Mouse (Mus musculus): Measurements from ENCODE around the gene Ilkap. TPM values are rescaled to one million over a fixed set of nuclear protein-coding genes. Genes with fewer than 3 reads are reported as not detected.
A peak's percentile ranks its signal among the peaks of the same experiment; 100 is the strongest.

Ilkap gene
- total and polyA plus RNA-seq, 2 experiments from 2014 or later: 66.9 to 119 TPM

DNA sequence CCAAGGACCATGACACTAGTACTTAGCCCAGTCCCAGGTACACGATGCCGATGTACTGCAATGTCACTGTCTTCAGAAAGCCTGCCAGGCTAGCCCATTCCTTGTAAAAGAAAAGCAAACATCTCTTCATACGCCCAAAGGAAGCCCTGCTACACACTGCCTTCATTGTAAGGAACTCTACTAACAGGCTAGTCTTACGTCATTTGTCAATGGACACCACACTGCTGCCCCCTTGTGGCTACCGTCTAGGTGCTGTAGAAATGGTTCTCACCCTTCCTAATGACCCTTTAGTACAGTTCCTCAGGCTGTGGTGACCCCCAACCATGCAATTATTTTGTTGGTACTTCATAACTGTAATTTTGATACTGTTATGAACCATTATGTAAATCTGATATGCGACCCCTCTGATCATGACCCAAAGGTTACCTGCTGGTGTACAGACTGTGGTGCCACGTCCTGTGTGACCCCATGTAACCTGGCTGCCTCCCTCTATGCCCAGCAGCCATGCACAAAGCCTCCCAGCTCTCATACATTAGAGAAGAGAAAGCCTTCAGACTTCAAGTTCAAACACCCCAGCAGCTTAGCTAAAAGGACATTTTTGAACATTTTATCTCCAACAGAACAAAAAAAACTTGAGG is 18.0 kb downstream of the Ilkap start:
- no peak overlapping the region for H3K9ac ChIP-seq (replicated peaks; ENCODE audit: low read length)
- H3K9me3 ChIP-seq (ENCODE audit: low read length): no peaks in the 10 kb centered on the region
- no peak overlapping the region for H3K27ac ChIP-seq
- H3K4me2 ChIP-seq (ENCODE audit: low read depth, low read length): no peak overlapping the region
- WGBS: 54% methylated on average over 7 of the region's 7 CpGs
- peaks cover 88% of the 10 kb centered on the region for H3K36me3 ChIP-seq (ENCODE audit: insufficient read depth, low read length)
- no peaks in the 10 kb centered on the region for H3K4me1 ChIP-seq (ENCODE audit: insufficient read depth, low read length)
- DNase-seq (ENCODE audit: low spot score) (peak; percentile 91), ATAC-seq (peak; percentile 88)
- TF ChIP-seq CTCF (IDR thresholded peaks at IDR 0.05; ENCODE audit: low read depth): peak; percentile 94
- H3K4me3 ChIP-seq (ENCODE audit: low read length): no peak overlapping the region
- H3K27me3 ChIP-seq (ENCODE audit: insufficient read depth, low read length): no peaks in the 10 kb centered on the region

DNA sequence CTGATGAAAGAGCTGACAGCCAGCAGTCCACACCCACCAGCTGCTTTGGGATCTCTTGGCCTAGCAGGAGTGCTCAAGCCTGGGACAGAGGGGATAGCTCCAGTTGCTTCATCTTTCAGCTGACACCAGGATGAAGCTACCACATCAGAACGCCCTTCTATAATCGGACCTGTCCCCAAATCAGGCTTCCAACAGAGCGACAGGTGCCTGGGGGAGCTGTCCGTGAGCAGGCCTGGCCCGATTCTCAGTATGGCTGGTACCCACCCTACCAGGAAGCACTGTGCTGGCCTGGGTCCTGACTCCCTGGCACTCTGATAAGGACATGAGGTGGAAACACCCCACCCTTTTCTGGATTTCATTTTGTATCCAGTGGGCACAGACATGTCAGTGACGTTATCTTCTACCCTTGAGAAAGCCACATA is 25.2 kb downstream of the Ilkap start:
- H3K27ac ChIP-seq: no peak overlapping the region
- no peaks in the 10 kb centered on the region for H3K9me3 ChIP-seq (ENCODE audit: low read length)
- no peak overlapping the region for H3K9ac ChIP-seq (replicated peaks; ENCODE audit: low read length)
- H3K4me3 ChIP-seq (ENCODE audit: low read length): no peak overlapping the region
- H3K27me3 ChIP-seq (ENCODE audit: insufficient read depth, low read length): no peaks in the 10 kb centered on the region
- WGBS: 91% methylated on average over 6 of the region's 6 CpGs
- H3K4me1 ChIP-seq (ENCODE audit: insufficient read depth, low read length): no peaks in the 10 kb centered on the region
- ATAC-seq: no peak
- DNase-seq (ENCODE audit: low spot score): no peak
- no peak overlapping the region for H3K4me2 ChIP-seq (ENCODE audit: low read depth, low read length)
- no peak for TF ChIP-seq CTCF (IDR thresholded peaks at IDR 0.05; ENCODE audit: low read depth)
- peaks cover 72% of the 10 kb centered on the region for H3K36me3 ChIP-seq (ENCODE audit: insufficient read depth, low read length)

DNA sequence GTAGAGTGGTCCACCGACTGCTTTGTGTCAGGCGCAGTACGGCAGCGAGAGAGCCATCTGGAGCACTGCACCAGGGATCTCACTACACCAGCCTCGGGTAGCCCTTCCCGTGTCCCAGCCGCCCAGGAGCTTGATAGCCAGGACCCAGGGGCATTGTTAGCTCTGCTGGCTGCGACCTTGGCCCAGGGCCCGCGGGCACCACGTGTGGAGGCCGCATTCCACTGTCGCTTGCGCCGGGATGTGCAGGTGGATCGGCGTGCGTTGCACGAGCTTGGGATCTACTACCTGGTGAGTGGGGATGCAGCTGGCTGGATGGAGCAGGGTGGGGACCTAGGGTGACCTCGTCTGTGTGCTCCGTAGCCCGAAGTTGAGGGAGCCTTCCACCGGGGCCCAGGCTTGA is 28.6 kb downstream of the Ilkap start:
- WGBS: 88% methylated on average over 23 of the region's 23 CpGs
- no peak overlapping the region for H3K4me2 ChIP-seq (ENCODE audit: low read depth, low read length)

DNA sequence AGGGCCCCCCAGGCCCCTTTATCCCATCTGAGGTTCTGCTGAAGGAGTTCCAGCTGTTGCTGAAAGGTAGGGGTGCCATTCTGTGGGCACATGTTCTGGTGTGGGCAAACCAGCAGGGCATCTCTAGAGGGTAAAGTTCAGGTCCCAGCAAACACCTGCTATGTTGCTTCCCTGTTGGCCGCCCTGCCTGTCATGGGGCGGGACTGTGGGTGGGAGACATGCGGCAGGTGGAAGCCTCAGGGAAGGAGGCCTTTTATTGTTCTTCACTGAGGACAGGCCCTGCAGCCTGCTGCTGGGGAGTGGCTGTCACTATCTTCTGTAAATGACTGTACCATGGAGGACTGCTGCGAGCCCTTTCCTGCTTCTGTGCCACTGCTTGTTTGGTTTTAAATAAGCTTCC is 29.2 kb downstream of the Ilkap start:
- H3K27me3 ChIP-seq (ENCODE audit: insufficient read depth, low read length): no peaks in the 10 kb centered on the region
- H3K9me3 ChIP-seq (ENCODE audit: low read length): no peaks in the 10 kb centered on the region
- WGBS: 61% methylated on average over 4 of the region's 4 CpGs
- DNase-seq (ENCODE audit: low spot score) (no peak), ATAC-seq (no peak)
- H3K9ac ChIP-seq (replicated peaks; ENCODE audit: low read length): no peak overlapping the region
- peaks cover 32% of the 10 kb centered on the region for H3K36me3 ChIP-seq (ENCODE audit: insufficient read depth, low read length)
- no peak overlapping the region for H3K4me3 ChIP-seq (ENCODE audit: low read length)
- H3K4me2 ChIP-seq (ENCODE audit: low read depth, low read length): no peak overlapping the region
- H3K4me1 ChIP-seq (ENCODE audit: insufficient read depth, low read length): peaks cover 6% of the 10 kb centered on the region; the same call in 1 of the 2 replicates
- no peak overlapping the region for H3K27ac ChIP-seq
- TF ChIP-seq CTCF (IDR thresholded peaks at IDR 0.05; ENCODE audit: low read depth): no peak

More for the DNA sequence above, 28.6 kb downstream of the Ilkap start:
- Histone ChIP-seq H3K36me3 (ENCODE audit: insufficient read depth, low read length) (peaks cover 38% of the 10 kb centered on the region), H3K9me3 (ENCODE audit: low read length) (no peaks in the 10 kb centered on the region), H3K4me3 (ENCODE audit: low read length) (no peak overlapping the region), H3K4me1 (ENCODE audit: insufficient read depth, low read length) (peaks cover 6% of the 10 kb centered on the region; the same call in 1 of the 2 replicates), H3K27me3 (ENCODE audit: insufficient read depth, low read length) (no peaks in the 10 kb centered on the region), H3K27ac (no peak overlapping the region), H3K9ac (replicated peaks; ENCODE audit: low read length) (no peak overlapping the region)
- ATAC-seq (0 out of 2 replicates have a peak, but pooled peaks have one; percentile 21), DNase-seq (ENCODE audit: low spot score) (no peak)
- TF ChIP-seq CTCF (IDR thresholded peaks at IDR 0.05; ENCODE audit: low read depth): no peak

DNA sequence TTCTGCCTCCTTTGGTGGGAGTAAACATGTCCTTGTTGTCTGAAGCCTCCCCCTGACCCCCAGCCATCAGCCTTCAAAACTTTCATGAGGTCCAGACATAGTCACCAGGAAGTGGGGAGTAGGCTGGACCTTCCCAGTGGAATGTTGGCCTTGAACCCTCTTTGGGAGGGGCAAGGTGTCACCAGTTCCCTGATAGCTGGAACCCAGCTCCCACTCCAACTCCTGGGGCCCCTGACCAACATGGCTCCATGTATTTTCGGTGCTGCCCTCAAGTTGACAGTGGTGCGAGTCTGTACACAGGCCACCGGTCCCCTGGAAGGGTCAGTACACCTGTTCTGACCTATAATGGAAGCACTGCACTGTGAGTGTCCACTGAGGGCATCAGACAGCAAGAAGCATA is 31.3 kb downstream of the Ilkap start:
- H3K4me3 ChIP-seq (ENCODE audit: low read length): no peak overlapping the region
- 95% methylated on average over 3 of the region's 3 CpGs for WGBS
- DNase-seq (ENCODE audit: low spot score) (no peak), ATAC-seq (no peak)
- no peak overlapping the region for H3K27ac ChIP-seq
- no peaks in the 10 kb centered on the region for H3K9me3 ChIP-seq (ENCODE audit: low read length)
- peaks cover 11% of the 10 kb centered on the region for H3K36me3 ChIP-seq (ENCODE audit: insufficient read depth, low read length)
- no peaks in the 10 kb centered on the region for H3K27me3 ChIP-seq (ENCODE audit: insufficient read depth, low read length)
- H3K9ac ChIP-seq (replicated peaks; ENCODE audit: low read length): no peak overlapping the region
- TF ChIP-seq CTCF (IDR thresholded peaks at IDR 0.05; ENCODE audit: low read depth): no peak
- peaks cover 6% of the 10 kb centered on the region; the same call in 1 of the 2 replicates for H3K4me1 ChIP-seq (ENCODE audit: insufficient read depth, low read length)
- H3K4me2 ChIP-seq (ENCODE audit: low read depth, low read length): no peak overlapping the region

DNA sequence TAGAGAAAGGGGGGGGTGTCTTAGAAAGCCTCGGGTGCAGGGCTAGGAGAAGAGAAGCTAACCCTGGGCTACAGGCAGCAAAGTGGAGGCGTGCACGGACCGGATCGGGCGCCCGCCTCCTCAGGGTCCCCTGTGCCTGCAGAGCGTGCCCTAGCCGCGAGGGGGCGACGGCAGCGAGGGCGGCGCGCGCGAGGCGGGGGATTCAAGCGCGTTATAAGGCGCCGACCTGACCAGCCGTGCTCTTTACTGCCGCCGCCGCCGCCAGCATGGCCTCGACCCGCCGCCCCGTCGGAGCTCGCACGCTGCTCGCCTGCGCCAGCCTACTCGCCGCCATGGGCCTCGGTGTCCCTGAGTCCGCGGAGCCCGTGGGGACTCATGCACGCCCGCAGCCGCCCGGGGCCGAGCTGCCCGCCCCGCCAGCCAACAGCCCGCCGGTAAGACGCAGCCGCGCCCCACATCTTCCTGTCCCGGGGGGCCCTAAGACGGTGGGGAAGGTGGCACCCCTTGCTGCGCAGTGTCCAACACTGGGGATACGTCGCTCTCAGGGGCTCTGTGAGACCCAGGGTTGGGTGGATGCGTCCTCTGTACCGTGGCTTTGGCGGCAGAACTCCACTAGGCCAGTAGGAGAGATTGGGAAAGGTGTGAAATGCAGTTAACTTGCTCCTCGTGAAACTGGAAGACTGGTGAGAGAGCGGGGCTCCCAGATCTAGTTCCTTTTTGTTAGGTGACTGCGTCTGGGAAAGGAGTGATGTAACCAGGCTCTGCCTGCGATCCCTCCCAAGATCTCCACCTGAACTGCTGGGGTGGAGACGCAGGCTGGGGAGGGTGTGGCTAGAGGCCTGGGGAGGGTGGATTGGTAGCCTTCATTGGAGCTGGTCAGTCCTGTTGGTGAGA is 32.2 kb downstream of the Ilkap start, which contains the start of gene Erfe:
Gene Erfe, plus strand, starts transcription at position 216 of the 894 bp plus-strand sequence.
- H3K4me3 ChIP-seq (ENCODE audit: low read length): peak within 1 kb of the TSS; percentile 31
- no peaks in the 10 kb centered on the region for H3K27me3 ChIP-seq (ENCODE audit: insufficient read depth, low read length)
- H3K9ac ChIP-seq (replicated peaks; ENCODE audit: low read length): peak within 1 kb of the TSS; percentile 43
- H3K9me3 ChIP-seq (ENCODE audit: low read length): no peaks in the 10 kb centered on the region
- 1% methylated on average over 67 of the region's 68 CpGs for WGBS
- peaks cover 6% of the 10 kb centered on the region; the same call in 1 of the 2 replicates for H3K4me1 ChIP-seq (ENCODE audit: insufficient read depth, low read length)
- ATAC-seq (peak; percentile 38; the same call in 1 of the 2 replicates), DNase-seq (ENCODE audit: low spot score) (peak; percentile 59)
- H3K27ac ChIP-seq: no peak within 1 kb of the TSS
- peak; percentile 54 for TF ChIP-seq CTCF (IDR thresholded peaks at IDR 0.05; ENCODE audit: low read depth)
- peak within 1 kb of the TSS; percentile 61 for H3K4me2 ChIP-seq (ENCODE audit: low read depth, low read length)
- H3K36me3 ChIP-seq (ENCODE audit: insufficient read depth, low read length): peaks cover 4% of the 10 kb centered on the region; the same call in 1 of the 2 replicates

Measured in hindbrain, postnatal 0 days (tissue).